Mouse (Mus musculus) left cerebral cortex, postnatal 25 days (tissue): Measurements from ENCODE around the gene Sult2b1. TPM values are rescaled to one million over a fixed set of nuclear protein-coding genes. Genes with fewer than 3 reads are reported as not detected.

Experiments
- DNase-seq, 2 experiments: peaks; one replicate each; pipeline ENCODE4 v3.0.0; 2022; ENCODE audit warnings: low spot score in 2 of 2, mixed read lengths in 1 of 2
- intact Hi-C: fragments of 180-260 bp; cut with DNase I; formaldehyde crosslinking; loops from one replicate; pipeline ENCODE4 v1.15.1; 2025
- total RNA-seq, 2 experiments: library from RNA; stranded (reverse); gene quantifications; 2 replicates each; pipeline ENCODE4 v1.2.3; 2021

The Sult2b1 gene
- total RNA-seq, 2 experiments from 2014 or later: 8.6 to 12.4 TPM

GRCm38 (mm10) chr7:45683396-45684050 lies 100.9 kb downstream of the Sult2b1 start, which contains the start of gene Ntn5:
Gene Ntn5 (plus strand): TSS chr7:45684022.
- DNase-seq: no peak
- intact Hi-C loops: loop anchor here (5.0 kb wide), 2 partner anchors 76 to 91 kb away; no protein-coding TSS in a partner anchor

- intact Hi-C loops: loop anchor here (5.0 kb wide), 2 partner anchors 75 to 90 kb away; no protein-coding TSS in a partner anchor
- peak; percentile 82 to 89 for DNase-seq
These were observed 102.0 kb downstream of the Sult2b1 start for GRCm38 (mm10) chr7:45682144-45683126.

GRCm38 (mm10) chr7:45681046-45681736 lies 103.3 kb downstream of the Sult2b1 start:
- no peak for DNase-seq
- intact Hi-C loops: loop anchor here (5.0 kb wide), 2 partner anchors 74 to 89 kb away; no protein-coding TSS in a partner anchor

Other genes with a start within 250 kb of the Sult2b1 start
- under 1 TPM in 1 of 2 experiments, not detected in 1; 0.25 TPM for gene Hsd17b14, start 229.8 kb downstream of the Sult2b1 start, total RNA-seq
- gene Bcat2, start 214.5 kb downstream of the Sult2b1 start, total RNA-seq: 10 to 100 TPM; 23.0 to 23.6 TPM
- not detected for gene Fgf21, start 169.2 kb downstream of the Sult2b1 start, total RNA-seq
- under 1 TPM in 1 of 2 experiments, not detected in 1; 0.21 TPM for gene Fut1, start 167.4 kb downstream of the Sult2b1 start, total RNA-seq
- gene Izumo1, start 162.9 kb downstream of the Sult2b1 start, total RNA-seq: not detected
- 1 to 10 TPM; 8.1 to 8.2 TPM for gene Rasip1, start 157.2 kb downstream of the Sult2b1 start, total RNA-seq
- gene Mamstr, start 144.7 kb downstream of the Sult2b1 start, total RNA-seq: 1 to 10 TPM; 2.4 to 3.6 TPM
- gene Fut2, start 118.3 kb downstream of the Sult2b1 start, total RNA-seq: under 1 TPM in 1 of 2 experiments, not detected in 1; 0.21 TPM
- gene Ntn5, start 100.6 kb downstream of the Sult2b1 start, total RNA-seq: 1 to 10 TPM; 3.4 to 3.5 TPM
- gene Sec1, start 90.3 kb downstream of the Sult2b1 start, total RNA-seq: under 1 TPM; 0.37 to 0.48 TPM
- 100 to 1,000 TPM; 184 to 223 TPM for gene Car11, start 84.8 kb downstream of the Sult2b1 start, total RNA-seq
- gene Dbp, start 79.6 kb downstream of the Sult2b1 start, total RNA-seq: 100 to 1,000 TPM in 1 of 2 experiments, 10 to 100 TPM in 1; 66.2 to 147 TPM
- gene Rpl18, start 69.2 kb downstream of the Sult2b1 start, total RNA-seq: 100 to 1,000 TPM; 315 to 323 TPM
- 10 to 100 TPM; 29.7 to 29.8 TPM for gene Sphk2, start 66.7 kb downstream of the Sult2b1 start, total RNA-seq
- gene Fam83e, start 63.5 kb downstream of the Sult2b1 start, total RNA-seq: under 1 TPM; 0.11 to 0.23 TPM
- not detected for gene Spaca4, start 58.9 kb downstream of the Sult2b1 start, total RNA-seq
- 100 to 1,000 TPM; 220 to 235 TPM for gene Lmtk3, start 931 bp downstream of the Sult2b1 start, total RNA-seq
- gene Cyth2, start 29.9 kb upstream of the Sult2b1 start, total RNA-seq: 100 to 1,000 TPM; 204 to 210 TPM
- gene Kcnj14, start 40.1 kb upstream of the Sult2b1 start, total RNA-seq: 1 to 10 TPM; 2.6 to 2.7 TPM
- 10 to 100 TPM; 21.0 to 23.2 TPM for gene Grwd1, start 46.3 kb upstream of the Sult2b1 start, total RNA-seq
- 10 to 100 TPM; 81.2 to 84.0 TPM for gene Kdelr1, start 88.1 kb upstream of the Sult2b1 start, total RNA-seq
- 10 to 100 TPM; 10.9 TPM for gene Grin2d, start 93.7 kb upstream of the Sult2b1 start, total RNA-seq
- gene Syngr4, start 112.0 kb upstream of the Sult2b1 start, total RNA-seq: not detected
- 10 to 100 TPM; 17.6 to 20.1 TPM for gene Tmem143, start 112.3 kb upstream of the Sult2b1 start, total RNA-seq
- gene Emp3, start 136.7 kb upstream of the Sult2b1 start, total RNA-seq: 1 to 10 TPM; 6.6 to 7.2 TPM
- gene Ccdc114, start 139.4 kb upstream of the Sult2b1 start, total RNA-seq: 1 to 10 TPM; 1.6 to 2.9 TPM
- gene Abcc6, start 245.6 kb upstream of the Sult2b1 start, total RNA-seq: 1 to 10 TPM; 2.6 to 3.1 TPM
- gene Nomo1, start 249.0 kb upstream of the Sult2b1 start, total RNA-seq: 100 to 1,000 TPM; 107 to 108 TPM